Mouse (Mus musculus) olfactory bulb, adult 2 months (tissue): ENCODE data around the gene 5730455P16Rik. TPM values are rescaled to one million over a fixed set of nuclear protein-coding genes. Genes with fewer than 3 reads are reported as not detected.

Experiments
- H3K27ac ChIP-seq: fragments of 200-500 bp; 2 replicates; pipeline ENCODE4 v1.5.1; 2012; ENCODE audit warnings: low read depth, low read length; ENCODE audit not compliant: insufficient read depth
- H3K4me1 ChIP-seq: fragments of 200-500 bp; 2 replicates; pipeline ENCODE4 v1.6.1; 2012; ENCODE audit warnings: low read length; ENCODE audit not compliant: control insufficient read depth, insufficient read depth
- H3K4me3 ChIP-seq: fragments of 200-500 bp; 2 replicates; pipeline ENCODE4 v1.5.1; 2012; ENCODE audit warnings: mild to moderate bottlenecking, low read depth, low read length, moderate library complexity; ENCODE audit not compliant: insufficient read depth
- CTCF ChIP-seq: fragments of 200-500 bp; IDR thresholded peaks from 2 replicates; pipeline ENCODE4 v1.5.1; 2012; ENCODE audit warnings: low read depth, mild to moderate bottlenecking, low read length, moderate library complexity; ENCODE audit not compliant: insufficient read depth
- POLR2A ChIP-seq: fragments of 200-500 bp; IDR thresholded peaks from 2 replicates; pipeline ENCODE4 v1.6.1; 2012; ENCODE audit warnings: mild to moderate bottlenecking, low read depth, low read length, moderate library complexity; ENCODE audit not compliant: insufficient read depth
- WGBS: fragments of 180-500 bp; shearing (Covaris S2); methylation state at CpG from one replicate; pipeline ENCODE4 v1.1.7; 2018; 5-methylcytosine and 5-hydroxymethylcytosine counted together
- polyA plus RNA-seq: library from polyadenylated mRNA; stranded (reverse); fragments of >200 nt; gene quantifications from 2 replicates; pipeline ENCODE4 v1.2.4, GENCODE M21; 2012; ENCODE audit warnings: low replicate concordance; ENCODE audit not compliant: missing spikeins, insufficient read depth, insufficient read length

The 5730455P16Rik gene
- polyA plus RNA-seq, 1 experiment = not detected

- TF ChIP-seq POLR2A (no peak), CTCF (no peak)
- no peak overlapping the region for H3K4me3 ChIP-seq
- WGBS = 72% methylated on average over 4 of the region's 4 CpGs
- no peak overlapping the region for H3K27ac ChIP-seq
- no peaks in the 10 kb centered on the region for H3K4me1 ChIP-seq
Measured at GRCm38 (mm10) chr11:80376651-80377050, 1.2 kb downstream of the 5730455P16Rik start.

GRCm38 (mm10) chr11:80368949-80369348 is 8.9 kb downstream of the 5730455P16Rik start:
- Histone ChIP-seq H3K4me3 (no peak overlapping the region), H3K27ac (no peak overlapping the region), H3K4me1 (no peaks in the 10 kb centered on the region)
- TF ChIP-seq POLR2A (no peak), CTCF (no peak)
- 91% methylated on average over 1 of the region's 1 CpGs for WGBS

- WGBS = 56% methylated on average over 4 of the region's 4 CpGs
- Histone ChIP-seq H3K27ac (no peak overlapping the region), H3K4me3 (no peak overlapping the region), H3K4me1 (no peaks in the 10 kb centered on the region)
- TF ChIP-seq CTCF = no peak
- TF ChIP-seq POLR2A = no peak
Measured at GRCm38 (mm10) chr11:80354832-80355231, 23.0 kb downstream of the 5730455P16Rik start.

GRCm38 (mm10) chr11:80351832-80352430 is 25.9 kb downstream of the 5730455P16Rik start:
- TF ChIP-seq POLR2A (no peak), CTCF (peak; percentile 83)
- Histone ChIP-seq H3K4me1 (no peaks in the 10 kb centered on the region), H3K4me3 (no peak overlapping the region), H3K27ac (no peak overlapping the region)
- WGBS = 75% methylated on average over 5 of the region's 5 CpGs

GRCm38 (mm10) chr11:80342482-80342881 is 35.4 kb downstream of the 5730455P16Rik start:
- Histone ChIP-seq H3K4me3 (no peak overlapping the region), H3K4me1 (peaks cover 6% of the 10 kb centered on the region), H3K27ac (no peak overlapping the region)
- no peak for TF ChIP-seq POLR2A
- no peak for TF ChIP-seq CTCF
- 34% methylated on average over 2 of the region's 2 CpGs for WGBS

- Histone ChIP-seq H3K4me3 (no peak overlapping the region), H3K4me1 (peaks cover 24% of the 10 kb centered on the region), H3K27ac (peak overlapping the region; percentile 1; the same call in 1 of the 2 replicates)
- WGBS = 42% methylated on average over 6 of the region's 6 CpGs
- TF ChIP-seq CTCF (no peak), POLR2A (0 out of 2 replicates have a peak, but pooled peaks have one; percentile 19)
Measured at GRCm38 (mm10) chr11:80336351-80336730, 41.5 kb downstream of the 5730455P16Rik start.

- H3K4me3 ChIP-seq = no peak overlapping the region
- H3K4me1 ChIP-seq = peaks cover 24% of the 10 kb centered on the region
- TF ChIP-seq POLR2A = no peak
- WGBS = 28% methylated on average over 7 of the region's 7 CpGs
- H3K27ac ChIP-seq = peak overlapping the region; percentile 59; the same call in 1 of the 2 replicates
Measured at GRCm38 (mm10) chr11:80335609-80336350, 42.1 kb downstream of the 5730455P16Rik start.

- WGBS = 81% methylated on average over 12 of the region's 12 CpGs
- TF ChIP-seq CTCF = no peak
- TF ChIP-seq POLR2A = no peak
- Histone ChIP-seq H3K27ac (no peak overlapping the region), H3K4me3 (no peak overlapping the region), H3K4me1 (peaks cover 17% of the 10 kb centered on the region)
Measured at GRCm38 (mm10) chr11:80332709-80333400, 45.0 kb downstream of the 5730455P16Rik start.

- no peak overlapping the region for H3K27ac ChIP-seq
- 83% methylated on average over 6 of the region's 6 CpGs for WGBS
- no peaks in the 10 kb centered on the region for H3K4me1 ChIP-seq
- no peak overlapping the region for H3K4me3 ChIP-seq
- TF ChIP-seq POLR2A = no peak
- TF ChIP-seq CTCF = no peak
Measured at GRCm38 (mm10) chr11:80324636-80325035, 53.2 kb downstream of the 5730455P16Rik start.
